Mouse (Mus musculus) spleen, adult 2 months (tissue): ENCODE results near the gene Nt5c1b.

Experiments
- CTCF ChIP-seq: fragments of 200-500 bp; IDR thresholded peaks from 2 replicates; pipeline ENCODE4 v1.5.1; 2011; ENCODE audit warnings: mild to moderate bottlenecking, inconsistent platforms; ENCODE audit not compliant: insufficient read depth, insufficient read length, insufficient replicate concordance; ENCODE audit errors: extremely low read depth
- POLR2A ChIP-seq: fragments of 200-500 bp; IDR thresholded peaks from 2 replicates; pipeline ENCODE4 v1.6.1; 2011; ENCODE audit warnings: low read depth, low read length, inconsistent platforms

DNA sequence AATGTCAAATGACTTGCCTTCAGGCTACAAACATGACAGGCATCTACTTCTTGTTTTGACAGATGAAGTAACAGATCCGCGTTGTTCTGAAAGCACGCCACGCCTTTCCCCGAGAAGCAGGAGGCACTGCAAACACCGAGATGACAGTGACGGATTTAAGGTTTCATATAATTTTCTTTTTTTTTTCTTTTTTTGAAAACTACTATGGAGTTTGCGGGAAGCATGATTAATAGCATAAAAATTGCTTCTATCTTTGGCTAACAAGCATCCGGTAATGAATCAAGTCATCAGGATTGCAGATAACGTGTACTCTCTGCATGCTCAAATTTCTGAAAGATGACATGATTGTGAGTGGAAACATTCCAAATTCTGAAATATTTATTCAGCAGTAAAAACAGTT is 42.1 kb upstream of the Nt5c1b start:
- TF ChIP-seq POLR2A (no peak), CTCF (no peak)
